Mouse (Mus musculus) erythroblast, embryonic 14.5 days (primary cell): ENCODE measurements around the gene Fga.

ENCODE experiments used
- GATA1 ChIP-seq: IDR thresholded peaks from 2 replicates; pipeline ENCODE4 v1.6.1; 2012; ENCODE audit warnings: low read length, inconsistent platforms, mixed read lengths
- TAL1 ChIP-seq: IDR thresholded peaks from 3 replicates; pipeline ENCODE4 v1.6.1; 2012; ENCODE audit warnings: low read length, inconsistent platforms, mixed read lengths

DNA sequence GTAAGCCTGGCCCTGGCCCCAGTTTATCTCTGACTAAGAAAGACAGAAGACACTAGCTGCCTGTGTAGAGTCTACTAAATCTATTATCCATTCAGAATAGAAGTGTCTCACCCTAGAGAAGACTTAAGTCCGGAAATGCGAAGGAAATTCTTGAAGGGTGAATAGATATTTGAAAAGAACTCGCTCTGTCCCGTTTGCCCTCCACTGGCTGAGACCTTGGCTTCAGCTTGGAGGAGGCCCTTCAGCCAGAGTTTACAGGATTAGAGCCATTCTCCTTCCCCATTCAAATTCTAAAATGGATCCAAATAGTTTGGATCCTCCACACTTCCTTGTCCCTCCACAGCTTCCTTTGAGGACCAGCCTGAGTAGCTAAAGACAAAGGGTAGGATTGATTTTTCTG is 4.5 kb downstream of the Fga start:
- TF ChIP-seq TAL1 (no peak), GATA1 (no peak)
